Mouse (Mus musculus): Measurements from ENCODE around the gene Metrn. TPM values are rescaled to one million over a fixed set of nuclear protein-coding genes. Genes with fewer than 3 reads are reported as not detected.

Gene Metrn
- total RNA-seq, 2 experiments from 2014 or later = 81.1 to 83.3 TPM

- no peak for DNase-seq (ENCODE audit: low spot score in 2 of 2)
Measured at GRCm38 (mm10) chr17:25777948-25778347, 19.0 kb downstream of the Metrn start.

- no peak for DNase-seq (ENCODE audit: low spot score in 2 of 2)
Measured at GRCm38 (mm10) chr17:25775318-25776062, 21.4 kb downstream of the Metrn start.

DNA sequence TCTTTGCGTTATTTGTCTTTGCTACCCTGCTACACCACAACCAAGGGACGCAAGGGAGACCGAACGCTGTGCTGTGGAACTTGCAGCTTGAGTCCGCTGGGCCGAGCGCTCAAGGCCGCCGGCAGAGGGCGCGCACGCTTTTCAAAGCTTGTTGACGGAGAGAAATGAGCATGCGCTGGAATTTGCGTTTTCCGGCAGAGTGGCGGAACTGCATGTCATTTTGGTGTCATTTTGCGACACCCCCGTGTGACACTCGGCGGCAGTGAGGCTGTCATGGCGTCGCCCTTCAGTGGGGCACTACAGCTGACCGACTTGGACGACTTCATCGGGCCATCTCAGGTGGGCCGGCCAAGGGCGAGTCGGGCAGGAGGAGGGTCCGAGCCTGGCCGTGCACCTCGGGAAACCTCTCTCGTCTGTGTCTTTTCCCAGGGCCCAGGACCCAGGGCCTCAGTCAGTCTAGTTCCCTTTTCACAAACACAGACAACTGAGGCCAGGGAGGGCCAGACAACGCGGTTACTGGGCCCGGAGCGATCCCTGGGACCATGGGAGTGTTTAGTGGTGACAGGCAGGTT lies 23.3 kb downstream of the Metrn start, which contains the start of gene Narfl:
Narfl (plus strand) TSS at position 228 of the 572 bp plus-strand sequence.
- peak; percentile 96 to 99 for DNase-seq (ENCODE audit: low spot score in 2 of 2)

GRCm38 (mm10) chr17:25769331-25769730 lies 27.6 kb downstream of the Metrn start:
- no peak for DNase-seq (ENCODE audit: low spot score in 2 of 2)

DNA sequence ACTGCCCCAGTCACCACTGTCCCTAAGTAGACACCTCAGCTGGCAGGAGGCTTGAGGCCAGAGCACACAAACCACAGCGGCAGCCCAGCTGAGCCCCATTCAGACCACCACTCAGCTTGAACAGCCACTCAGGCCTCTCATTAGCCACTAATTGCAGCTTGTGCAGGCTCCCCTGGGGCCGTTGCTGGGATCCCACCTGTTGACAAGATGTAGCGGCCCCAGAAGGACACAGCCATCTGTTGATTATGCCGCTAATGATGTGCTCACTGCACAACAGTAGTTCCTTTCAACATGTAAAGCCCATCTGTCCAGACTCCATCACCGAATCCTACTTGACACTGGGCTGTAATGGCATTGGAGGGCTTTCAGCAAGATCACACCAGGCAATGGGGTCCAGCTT lies 31.1 kb downstream of the Metrn start:
- no peak for DNase-seq (ENCODE audit: low spot score in 2 of 2)

DNA sequence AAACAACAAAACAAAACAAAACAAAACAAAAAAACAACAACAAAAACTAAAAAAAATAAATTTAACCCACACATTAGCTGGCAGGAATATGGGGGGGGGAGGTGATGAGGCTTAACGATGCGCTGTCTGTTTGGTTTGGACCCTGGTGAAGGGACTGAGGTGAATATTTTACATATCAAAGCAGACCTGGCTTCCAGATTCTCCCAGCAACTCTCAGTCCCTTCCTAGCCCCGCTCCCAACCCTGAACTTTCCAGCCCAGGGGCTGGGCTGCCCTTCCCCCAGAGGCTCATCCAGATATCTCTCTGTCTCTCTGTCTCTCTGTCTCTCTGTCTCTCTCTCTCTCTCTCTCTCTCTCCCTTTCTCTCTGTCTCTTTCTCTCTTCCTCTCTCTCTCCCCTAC lies 34.3 kb downstream of the Metrn start:
- no peak for DNase-seq (ENCODE audit: low spot score in 2 of 2)

GRCm38 (mm10) chr17:25761561-25761970 lies 35.4 kb downstream of the Metrn start:
- DNase-seq (ENCODE audit: low spot score in 2 of 2) = peak in 1 of 2 experiments; percentile 80

GRCm38 (mm10) chr17:25760148-25760547 lies 36.8 kb downstream of the Metrn start:
- DNase-seq (ENCODE audit: low spot score in 2 of 2) = no peak

DNA sequence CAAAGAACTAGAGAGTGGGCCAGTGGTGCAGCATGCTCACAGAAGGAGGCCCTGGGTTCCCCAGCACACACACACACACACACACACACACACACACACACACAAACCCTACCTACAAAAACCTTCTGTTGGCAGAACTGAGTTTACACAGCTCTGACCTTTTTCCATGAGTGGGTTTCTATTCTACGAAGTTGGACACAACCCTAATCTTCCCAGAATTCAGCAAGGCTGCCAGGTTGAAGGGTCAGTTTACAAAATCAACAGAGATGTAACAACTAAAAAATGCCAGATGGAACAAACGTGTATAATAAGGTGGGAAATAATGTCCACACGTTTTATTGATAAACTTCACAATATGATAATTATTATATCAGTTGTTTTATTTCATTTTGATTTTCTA lies 39.2 kb downstream of the Metrn start:
- no peak for DNase-seq (ENCODE audit: low spot score in 2 of 2)

GRCm38 (mm10) chr17:25756378-25757242 lies 40.3 kb downstream of the Metrn start:
- DNase-seq (ENCODE audit: low spot score in 2 of 2) = no peak

DNA sequence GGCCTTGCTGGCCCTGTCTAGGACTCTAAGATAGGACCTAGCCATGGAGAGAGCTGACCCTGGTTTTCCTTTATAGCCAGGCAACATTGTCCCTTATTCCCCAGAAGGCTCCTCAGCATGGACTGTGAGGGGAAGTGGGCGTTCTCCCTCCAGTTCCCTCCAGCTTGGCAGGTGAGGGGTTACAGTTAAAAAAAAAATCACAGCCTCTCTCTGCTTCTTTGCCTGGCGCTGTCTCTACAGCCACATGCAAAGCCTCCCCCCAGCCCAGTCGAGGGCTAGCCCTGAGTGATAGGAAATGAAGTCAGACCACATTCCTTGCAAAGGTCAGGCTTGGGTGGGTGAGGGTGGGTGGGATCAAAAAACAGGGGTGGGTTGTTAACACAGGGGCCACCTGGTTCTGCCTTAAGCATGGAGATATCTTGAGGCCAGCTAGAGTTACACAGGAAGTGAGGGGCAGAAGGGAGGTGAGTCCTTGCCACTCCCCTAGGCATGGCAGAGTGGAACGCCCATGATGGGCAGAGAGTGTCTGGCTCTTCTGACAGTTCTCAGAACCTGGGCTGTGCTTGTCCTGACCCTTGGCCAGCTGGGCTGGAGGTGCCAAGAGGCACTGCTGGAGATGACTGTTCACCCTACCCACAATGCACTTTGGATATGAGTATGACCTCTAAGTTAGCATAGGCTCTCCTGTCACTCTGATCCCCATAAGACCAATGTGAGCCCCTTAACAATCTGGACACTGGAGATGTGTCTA lies 41.1 kb downstream of the Metrn start:
- no peak for DNase-seq (ENCODE audit: low spot score in 2 of 2)

DNA sequence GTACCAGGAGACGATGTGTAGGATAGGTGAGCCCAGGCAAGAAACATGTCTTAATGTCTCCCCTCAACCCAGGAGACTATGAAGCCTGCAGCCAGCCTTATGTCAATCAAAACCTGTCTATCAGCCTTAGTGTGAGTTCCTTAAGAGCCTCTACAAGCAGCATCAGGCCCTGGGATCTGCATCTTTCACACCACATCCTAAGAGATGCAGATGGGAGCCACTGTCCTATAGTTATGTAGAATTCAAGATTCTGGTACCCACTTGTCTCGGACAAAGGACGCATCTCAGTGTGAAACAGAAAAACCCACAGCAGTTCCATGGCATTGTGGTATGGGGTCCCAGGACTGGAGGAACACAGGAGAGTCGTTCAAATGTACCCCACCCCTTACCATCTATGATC lies 41.9 kb downstream of the Metrn start:
- no peak for DNase-seq (ENCODE audit: low spot score in 2 of 2)

DNA sequence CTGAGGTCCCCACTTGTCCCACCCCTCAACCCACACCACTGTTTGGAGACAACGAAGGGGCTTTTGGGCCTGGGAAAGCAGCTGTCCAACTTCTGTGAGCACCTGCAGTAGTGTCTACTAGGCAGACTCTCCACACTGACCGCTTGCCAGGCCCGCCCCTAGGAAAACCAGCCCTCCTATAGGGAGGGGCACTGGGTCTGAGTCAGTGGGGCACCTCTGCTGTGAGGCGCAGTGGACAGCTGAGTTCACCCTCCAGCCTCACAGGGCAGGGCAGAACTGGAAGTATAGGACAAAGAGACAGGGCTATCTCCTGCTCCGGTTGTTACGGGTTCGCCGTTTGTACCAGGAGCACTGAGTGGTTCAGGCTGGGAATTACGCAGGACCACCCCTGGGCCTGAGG lies 42.7 kb downstream of the Metrn start, which contains the start of gene Msln:
Msln (minus strand) TSS at position 138 of the 400 bp plus-strand sequence.
- no peak for DNase-seq (ENCODE audit: low spot score in 2 of 2)

- no peak for DNase-seq (ENCODE audit: low spot score in 2 of 2)
Measured at GRCm38 (mm10) chr17:25751446-25751845, 45.5 kb downstream of the Metrn start.

- DNase-seq (ENCODE audit: low spot score in 2 of 2) = no peak
Measured at GRCm38 (mm10) chr17:25749314-25749713, 47.6 kb downstream of the Metrn start.

DNA sequence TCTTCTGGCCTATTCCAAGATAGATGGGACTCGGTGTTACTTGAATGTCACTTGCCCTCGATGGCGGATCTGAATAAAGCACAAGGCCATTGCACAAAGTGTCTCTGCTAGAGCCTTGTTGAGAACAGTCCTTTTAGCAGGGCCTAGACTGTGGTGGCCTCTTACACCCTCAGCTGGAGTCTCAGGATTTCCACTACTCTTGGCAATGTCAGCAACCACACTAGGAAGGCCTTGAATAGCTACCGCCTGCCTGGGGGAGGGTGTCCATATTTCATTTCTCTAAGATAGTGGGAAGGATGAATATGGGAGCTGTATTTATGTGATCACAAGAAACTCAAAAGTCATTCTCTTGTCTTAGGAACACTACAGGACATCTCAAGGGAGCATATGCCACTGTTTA lies 48.7 kb downstream of the Metrn start:
- DNase-seq (ENCODE audit: low spot score in 2 of 2) = no peak

GRCm38 (mm10) chr17:25744311-25744710 lies 52.6 kb downstream of the Metrn start:
- no peak for DNase-seq (ENCODE audit: low spot score in 2 of 2)

GRCm38 (mm10) chr17:25743831-25744230 lies 53.1 kb downstream of the Metrn start:
- DNase-seq (ENCODE audit: low spot score in 2 of 2) = no peak

All from layer of hippocampus, adult 18-20 months (tissue).